Mouse (Mus musculus): ENCODE measurements at regions not wholly inside any gene's neighbourhood (a gene's known extent, or its start where the extent isn't known, plus 50 kb on each side); places are given as distances from the start of the nearest gene placed in this dataset.

DNA sequence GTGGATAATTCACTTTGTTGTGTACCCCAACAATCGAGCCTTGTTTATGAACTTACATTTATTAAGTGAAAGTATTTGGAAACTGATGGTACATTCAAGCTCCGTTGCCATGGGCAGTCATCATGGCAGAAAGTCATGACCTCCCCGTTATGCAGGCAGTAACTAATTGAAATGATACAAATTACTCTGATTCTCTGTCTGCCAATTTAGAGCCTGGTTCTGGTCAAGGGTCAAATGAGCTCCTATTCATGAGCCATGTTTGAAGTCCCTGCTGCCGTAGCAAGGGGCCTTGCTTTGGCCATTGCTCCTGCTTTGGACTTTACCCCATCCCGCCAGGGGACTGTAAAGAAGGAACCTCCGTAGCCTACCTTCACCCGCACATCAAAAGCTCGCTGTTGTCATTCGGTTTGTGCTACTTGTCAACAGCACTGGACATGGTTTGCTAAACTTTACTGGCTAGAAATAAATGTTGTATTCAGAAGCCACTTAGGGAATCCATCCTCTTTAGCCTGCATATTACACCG lies 152.8 kb upstream of the Foxd3 start:
- no peak for DNase-seq (ENCODE audit: low read depth)

DNA sequence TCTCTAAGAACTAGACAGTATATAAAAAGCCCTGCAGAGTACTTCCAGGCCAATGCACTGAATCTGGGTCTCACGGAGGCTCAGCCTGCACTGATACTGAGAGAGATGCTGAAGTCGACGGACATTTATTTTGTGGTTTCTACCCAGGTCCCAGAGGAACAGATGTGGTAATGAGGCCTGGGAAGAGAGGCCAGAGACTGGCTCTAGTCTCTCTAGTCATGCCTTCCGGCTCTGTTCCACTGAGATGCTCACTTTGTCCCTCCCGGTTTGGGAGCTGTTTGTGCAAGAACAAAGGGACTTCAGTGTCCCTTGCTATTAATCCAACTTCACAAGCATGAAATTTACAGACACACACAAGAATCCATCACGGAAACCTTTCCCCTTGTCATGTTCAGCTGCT lies 144.1 kb upstream of the Foxd3 start:
- no peak for DNase-seq (ENCODE audit: low read depth)

DNA sequence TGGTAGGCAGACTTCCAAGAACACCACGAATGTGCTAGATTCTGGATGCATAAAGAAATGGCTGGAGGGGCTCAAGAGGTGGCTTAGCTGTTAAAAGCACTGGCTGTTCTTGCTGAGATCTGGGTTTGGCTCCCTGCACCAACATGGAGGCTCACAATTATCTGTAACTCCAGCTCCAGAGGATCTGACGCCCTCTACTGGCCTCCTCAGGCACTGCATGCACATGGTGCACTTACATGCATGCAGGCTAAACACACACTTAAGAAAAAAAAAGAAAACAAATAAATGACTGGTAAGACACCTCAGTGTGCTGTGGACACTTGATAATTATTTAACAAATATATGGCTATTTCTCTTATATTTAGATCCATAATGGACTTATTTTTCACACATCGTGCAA lies 139.2 kb upstream of the Foxd3 start:
- peak; percentile 24 for DNase-seq (ENCODE audit: low read depth)

DNA sequence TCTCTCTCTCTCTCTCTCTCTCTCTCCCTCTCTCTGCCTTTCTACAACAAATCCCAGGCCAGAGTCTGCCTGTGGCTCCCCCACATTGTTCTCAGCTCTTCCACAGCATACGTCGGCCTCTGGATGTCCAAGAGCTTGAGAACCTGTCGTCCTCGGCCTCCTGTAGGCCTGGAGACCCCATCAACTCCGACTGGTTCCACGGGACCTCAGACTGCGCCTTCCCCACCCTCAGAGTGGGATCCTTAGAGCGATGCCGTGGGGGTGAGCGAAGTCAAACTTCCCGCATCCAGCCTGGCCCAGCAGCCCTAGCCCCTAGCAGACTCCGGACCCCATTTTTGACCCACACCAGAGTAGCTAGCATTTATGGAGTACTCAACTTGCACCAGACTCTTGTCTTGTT lies 128.7 kb upstream of the Foxd3 start:
- DNase-seq (ENCODE audit: low read depth): no peak

DNA sequence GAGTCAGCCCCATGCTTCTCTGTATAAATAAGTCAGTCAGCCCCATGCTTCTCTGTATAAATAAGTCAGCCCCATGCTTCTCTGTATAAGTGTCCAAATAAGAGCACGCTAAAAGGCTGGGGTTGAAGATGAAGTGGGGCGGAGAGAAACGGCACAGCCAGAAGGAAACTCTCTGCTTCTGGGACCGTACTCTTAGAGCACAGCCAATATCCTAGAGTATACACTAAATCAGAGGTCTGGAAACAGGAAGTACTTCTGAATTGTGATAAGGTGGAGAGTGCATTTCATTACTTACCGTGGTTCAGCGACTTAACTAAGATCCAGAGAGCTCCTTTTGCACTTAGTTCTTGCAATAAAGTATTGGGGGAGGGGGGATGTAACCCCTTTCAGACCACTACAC lies 112.1 kb upstream of the Foxd3 start:
- no peak for DNase-seq (ENCODE audit: low read depth)

DNA sequence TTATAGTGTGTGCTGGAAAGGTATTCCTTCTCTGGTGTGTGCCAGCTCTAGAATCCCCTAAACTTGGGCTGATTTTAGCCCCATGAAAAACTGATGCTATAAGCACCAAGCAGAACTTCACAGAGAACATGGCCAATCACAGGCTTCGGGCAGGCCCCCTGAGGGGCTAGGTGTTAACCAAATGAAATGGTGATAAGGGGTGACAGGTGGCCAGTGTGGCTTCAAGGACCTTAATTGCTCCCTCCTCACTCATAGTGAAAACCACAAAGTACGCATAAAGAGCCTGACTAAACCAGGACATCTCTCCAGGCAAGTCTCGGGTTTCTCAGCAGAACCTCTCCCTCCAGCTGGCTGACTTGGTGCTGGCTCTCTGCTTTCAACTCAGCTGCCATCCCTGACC lies 110.4 kb upstream of the Foxd3 start:
- DNase-seq (ENCODE audit: low read depth): no peak

DNA sequence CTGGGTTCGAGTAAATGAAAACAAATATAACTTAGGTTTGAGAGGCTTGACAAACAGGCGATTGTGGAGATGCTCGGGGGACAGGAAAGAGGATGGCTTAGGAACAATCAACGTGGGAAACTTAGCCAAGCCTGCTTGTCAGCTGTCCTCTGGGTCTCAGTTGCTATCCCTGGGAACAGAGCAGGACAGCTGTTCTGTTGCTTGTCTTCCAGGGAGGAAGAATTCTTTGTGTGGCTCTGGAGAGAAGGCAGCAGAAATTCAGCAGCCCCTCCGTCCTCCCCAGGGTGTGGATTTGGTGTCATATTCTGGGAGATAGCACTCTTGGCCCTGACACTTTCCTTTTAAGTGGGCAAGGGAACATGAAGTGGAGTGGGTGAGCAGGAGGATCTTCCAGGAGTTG lies 98.1 kb upstream of the Foxd3 start:
- no peak for DNase-seq (ENCODE audit: low read depth)

DNA sequence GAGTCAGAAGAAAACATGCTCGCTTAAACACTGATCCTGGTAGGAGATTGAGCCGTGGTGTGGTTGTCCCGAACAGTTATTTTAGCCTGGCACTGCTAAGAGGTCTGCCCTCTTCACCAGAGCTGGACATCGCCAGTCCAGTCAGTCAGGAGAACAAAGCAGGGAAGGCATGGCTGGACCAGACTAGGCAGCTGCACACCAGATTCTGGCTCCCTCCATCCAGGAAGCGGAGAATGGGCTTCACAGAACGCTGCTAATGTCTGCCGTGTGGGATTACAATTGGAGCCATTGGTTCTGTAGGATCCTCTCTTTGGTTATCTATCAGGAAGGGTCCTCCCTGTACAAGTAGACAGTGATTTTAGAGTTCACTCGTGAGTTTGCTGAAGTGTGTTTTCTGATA lies 95.5 kb upstream of the Foxd3 start:
- no peak for DNase-seq (ENCODE audit: low read depth)

DNA sequence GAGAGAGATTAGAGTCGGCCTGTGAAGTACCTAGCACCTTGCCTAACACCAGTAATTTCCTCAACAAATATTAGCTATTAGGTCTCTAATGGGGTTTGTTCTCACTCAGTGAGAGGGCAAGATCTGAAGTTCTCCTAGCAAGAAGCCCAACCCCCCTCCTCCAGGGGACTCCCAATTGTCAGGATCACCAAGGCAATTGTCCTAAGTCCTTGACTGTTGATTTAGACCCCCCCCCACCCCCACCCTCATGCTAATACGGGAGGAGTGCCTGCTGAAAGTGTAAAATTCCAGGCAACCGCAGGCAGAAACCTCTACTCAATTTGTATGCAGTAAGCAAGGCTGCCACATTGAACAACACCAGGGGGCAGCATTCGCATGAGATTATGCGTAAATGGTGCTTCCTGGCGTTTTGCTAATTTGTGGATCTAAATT lies 94.6 kb upstream of the Foxd3 start:
- DNase-seq (ENCODE audit: low read depth): peak; percentile 45

DNA sequence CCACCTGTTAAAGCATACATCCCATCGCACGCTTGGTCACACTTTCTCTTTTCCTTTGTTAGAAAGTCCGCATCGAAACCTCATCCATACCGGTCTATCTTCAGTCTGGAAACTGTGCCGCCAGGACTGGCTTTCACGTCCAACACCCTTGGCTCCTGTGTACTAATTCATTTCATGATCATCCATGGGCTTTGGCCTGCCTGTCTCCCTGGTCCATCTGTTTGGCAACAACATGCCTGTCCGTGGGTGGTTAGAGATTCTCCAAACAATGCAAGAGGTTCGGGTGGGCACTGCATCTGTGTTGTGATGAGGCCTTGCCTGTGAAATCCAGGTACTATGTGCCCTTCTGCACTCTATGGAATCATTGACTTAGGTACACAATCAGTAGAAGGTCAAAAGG lies 90.7 kb upstream of the Foxd3 start:
- DNase-seq (ENCODE audit: low read depth): no peak

DNA sequence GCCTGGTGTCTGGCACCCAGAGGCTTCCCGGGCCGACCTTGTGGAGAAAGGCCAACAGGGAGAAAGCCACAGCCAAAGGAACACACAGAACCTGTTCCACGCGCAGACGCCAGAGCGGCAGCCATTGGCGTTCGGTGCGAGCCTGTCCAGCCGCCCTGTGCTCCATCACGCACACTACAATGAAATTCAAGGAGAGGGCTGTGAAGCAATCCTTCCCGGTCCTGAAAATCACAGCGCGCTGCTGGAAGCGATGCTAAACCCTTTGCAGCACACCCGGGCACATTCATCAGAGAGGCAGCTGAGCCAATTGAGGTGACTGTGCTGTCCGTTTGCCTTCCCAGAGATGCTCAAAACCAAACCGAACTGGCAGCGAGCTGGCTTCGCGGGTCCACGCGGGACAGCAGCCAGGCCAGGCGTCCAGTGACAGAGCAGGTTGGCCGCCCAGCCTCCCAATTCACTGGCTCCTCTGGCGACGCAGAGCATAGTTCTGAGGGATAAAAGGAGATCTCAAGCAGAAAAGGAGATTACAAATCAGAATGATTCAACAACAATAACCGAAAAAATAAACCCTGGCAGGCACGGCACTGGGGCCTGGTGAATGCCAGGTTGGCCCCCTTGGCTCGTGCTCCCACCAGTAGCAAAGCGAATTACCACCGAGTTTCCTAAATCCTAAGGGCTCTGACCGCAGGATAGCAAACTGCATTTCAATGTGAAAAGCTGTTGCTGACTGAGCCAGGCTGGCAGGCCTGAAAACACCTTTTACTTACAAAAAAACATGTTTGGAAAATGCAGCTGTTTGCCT lies 83.1 kb upstream of the Foxd3 start:
- DNase-seq (ENCODE audit: low read depth): no peak

DNA sequence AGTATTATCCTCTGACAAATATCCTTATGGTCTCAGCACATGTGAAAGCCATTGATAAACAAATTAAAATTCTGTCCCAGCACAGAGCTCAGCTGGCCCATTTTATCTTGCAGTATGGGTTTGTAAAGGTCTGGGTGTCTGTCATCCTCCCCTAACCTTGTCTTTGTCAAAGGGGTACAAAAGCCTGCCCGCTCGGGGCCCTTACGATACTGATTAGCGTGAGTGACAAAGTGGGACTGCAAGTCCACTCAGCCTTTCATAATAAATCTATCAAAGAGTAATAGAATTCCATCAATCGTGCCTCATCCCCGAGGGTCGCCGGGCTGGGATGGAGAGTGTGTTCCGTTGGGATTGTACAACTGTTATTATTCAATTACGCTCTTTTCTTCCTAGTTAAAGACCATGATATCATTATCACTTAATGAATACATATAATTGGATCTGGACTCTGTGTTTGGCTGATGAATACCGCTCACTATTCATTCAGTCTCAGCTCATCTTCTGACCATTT lies 82.0 kb upstream of the Foxd3 start:
- no peak for DNase-seq (ENCODE audit: low read depth)

DNA sequence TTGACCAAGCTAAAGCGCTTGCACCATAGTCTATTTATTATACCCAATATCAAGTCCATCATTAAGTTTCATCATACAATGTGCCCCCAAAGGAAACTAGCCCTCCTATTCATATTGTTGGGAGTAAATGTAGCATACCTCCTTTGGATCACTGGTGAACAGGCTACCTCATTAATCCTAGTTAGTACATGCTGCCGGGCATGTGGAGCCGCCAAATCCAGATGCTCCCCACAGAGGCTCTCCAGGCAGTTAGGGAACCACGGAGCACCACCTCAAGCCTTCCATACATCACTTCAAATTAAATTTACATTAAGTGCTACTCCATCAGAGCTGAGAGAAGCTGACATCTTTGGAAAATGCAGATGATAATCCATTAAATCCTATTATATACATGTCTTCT lies 81.1 kb upstream of the Foxd3 start:
- no peak for DNase-seq (ENCODE audit: low read depth)

DNA sequence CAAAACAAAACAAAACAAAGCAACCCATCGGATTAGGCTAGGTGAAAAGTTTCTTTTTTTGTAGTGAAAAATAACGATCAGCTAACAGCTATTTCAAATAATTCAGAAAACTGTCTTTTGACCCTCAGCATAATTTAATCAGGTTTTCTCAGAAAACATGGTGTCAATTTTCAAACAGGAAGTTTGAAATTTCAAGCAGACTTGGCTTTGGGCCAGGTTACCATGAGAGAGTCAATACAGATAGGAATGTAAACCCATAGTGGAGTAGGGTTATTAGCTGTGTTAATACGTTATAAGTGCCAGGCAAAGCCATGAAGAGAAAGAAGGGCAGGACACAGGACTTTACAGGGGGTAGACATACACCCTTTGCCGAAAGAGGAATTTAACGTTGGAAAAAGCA lies 58.3 kb upstream of the Foxd3 start:
- peak; percentile 24 for DNase-seq (ENCODE audit: low read depth)

DNA sequence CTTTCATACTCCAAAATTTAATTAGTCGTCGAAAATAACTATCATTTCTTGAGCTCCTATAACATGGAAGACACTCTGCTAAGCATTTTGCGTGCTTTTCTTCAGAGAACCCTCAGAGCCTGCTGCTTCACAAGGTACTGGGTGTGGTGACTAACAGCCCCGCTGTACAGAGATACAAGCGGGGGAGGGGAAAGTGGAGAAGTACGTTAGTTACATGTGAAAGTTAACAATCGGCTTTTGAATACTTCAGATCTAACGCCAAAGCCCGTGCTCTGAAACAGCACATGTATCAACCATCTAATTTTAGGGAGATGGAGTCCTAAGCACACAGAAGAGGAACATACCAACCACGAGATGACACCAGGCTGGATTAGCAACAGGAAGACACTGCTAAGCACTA lies 55.4 kb upstream of the Foxd3 start:
- peak; percentile 8 for DNase-seq (ENCODE audit: low read depth)

DNA sequence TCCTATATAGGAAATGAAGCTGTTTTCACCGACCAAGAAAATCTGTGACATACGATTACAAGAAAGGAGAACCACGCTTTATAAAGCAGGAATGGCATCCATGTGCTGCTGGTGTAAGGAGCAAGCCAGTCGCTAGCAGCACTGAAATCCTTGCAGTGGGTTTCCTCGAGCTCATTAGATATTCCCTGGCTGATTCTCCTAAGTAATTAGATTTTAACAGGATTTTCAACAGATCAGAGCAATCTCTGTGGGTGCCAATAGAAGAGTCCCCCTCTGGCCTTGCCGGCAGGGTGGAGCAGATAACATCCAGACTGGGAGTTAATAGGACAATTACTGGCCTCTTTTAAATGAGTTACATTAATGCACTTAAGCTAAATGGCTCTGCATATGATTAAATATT lies 54.6 kb upstream of the Foxd3 start:
- no peak for DNase-seq (ENCODE audit: low read depth)

Data from NIH3T3 (cell line).